Mouse (Mus musculus): ENCODE data around the gene Uevld. TPM values are rescaled to one million over a fixed set of nuclear protein-coding genes. Genes with fewer than 3 reads are reported as not detected.

Uevld gene
- 13.9 and 14.3 TPM in 2 replicates for polyA plus RNA-seq (2014; fragmentation: Nextera tagmentation; extraction: Ambion mirVana)

GRCm38 (mm10) chr7:46957831-46958691, at the start of gene Uevld:
TSS of gene Uevld (minus strand) at chr7:46958527.
- Histone ChIP-seq H3K9ac (ENCODE audit: low read length) (peak within 1 kb of the TSS; percentile 83), H3K4me2 (ENCODE audit: low read depth, low read length, severe bottlenecking) (peak within 1 kb of the TSS; percentile 86), H3K27ac (ENCODE audit: low read depth, low read length) (no peak within 1 kb of the TSS), H3K4me3 (ENCODE audit: low read depth, low read length) (peak within 1 kb of the TSS; percentile 73), H3K36me3 (ENCODE audit: control insufficient read depth, insufficient read depth, low read length) (peaks cover 2% of the 10 kb centered on the region; the same call in 1 of the 2 replicates), H3K9me3 (ENCODE audit: control insufficient read depth, low read length) (no peaks in the 10 kb centered on the region), H3K27me3 (ENCODE audit: control insufficient read depth, insufficient read depth, low read length) (no peaks in the 10 kb centered on the region), H3K4me1 (replicated peaks; ENCODE audit: control insufficient read depth, insufficient read depth, low read length) (peaks cover 2% of the 10 kb centered on the region; the same call in 1 of the 2 replicates)
- ATAC-seq (replicated peaks; ENCODE audit: low FRiP score), result peak; percentile 92
- DNase-seq (ENCODE audit: low spot score), result peak; percentile 96
- 1% methylated on average over 51 of the region's 51 CpGs for WGBS

- no peak for DNase-seq (ENCODE audit: low spot score)
- no peaks in the 10 kb centered on the region for H3K9me3 ChIP-seq (ENCODE audit: control insufficient read depth, low read length)
- peak overlapping the region; percentile 68 for H3K9ac ChIP-seq (ENCODE audit: low read length)
- H3K36me3 ChIP-seq (ENCODE audit: control insufficient read depth, insufficient read depth, low read length), result no peaks in the 10 kb centered on the region
- ATAC-seq (replicated peaks; ENCODE audit: low FRiP score), result peak; percentile 66
- peak overlapping the region; percentile 66; the same call in 1 of the 2 replicates for H3K27ac ChIP-seq (ENCODE audit: low read depth, low read length)
- peak overlapping the region; percentile 58 for H3K4me2 ChIP-seq (ENCODE audit: low read depth, low read length, severe bottlenecking)
- H3K4me1 ChIP-seq (replicated peaks; ENCODE audit: control insufficient read depth, insufficient read depth, low read length), result peaks cover 8% of the 10 kb centered on the region
- WGBS, result under 1% methylated on average over 25 of the region's 25 CpGs
- H3K27me3 ChIP-seq (ENCODE audit: control insufficient read depth, insufficient read depth, low read length), result no peaks in the 10 kb centered on the region
- H3K4me3 ChIP-seq (ENCODE audit: low read depth, low read length), result peak overlapping the region; percentile 68
Observed at GRCm38 (mm10) chr7:47007818-47008167, 49.5 kb upstream of the Uevld start.

DNA sequence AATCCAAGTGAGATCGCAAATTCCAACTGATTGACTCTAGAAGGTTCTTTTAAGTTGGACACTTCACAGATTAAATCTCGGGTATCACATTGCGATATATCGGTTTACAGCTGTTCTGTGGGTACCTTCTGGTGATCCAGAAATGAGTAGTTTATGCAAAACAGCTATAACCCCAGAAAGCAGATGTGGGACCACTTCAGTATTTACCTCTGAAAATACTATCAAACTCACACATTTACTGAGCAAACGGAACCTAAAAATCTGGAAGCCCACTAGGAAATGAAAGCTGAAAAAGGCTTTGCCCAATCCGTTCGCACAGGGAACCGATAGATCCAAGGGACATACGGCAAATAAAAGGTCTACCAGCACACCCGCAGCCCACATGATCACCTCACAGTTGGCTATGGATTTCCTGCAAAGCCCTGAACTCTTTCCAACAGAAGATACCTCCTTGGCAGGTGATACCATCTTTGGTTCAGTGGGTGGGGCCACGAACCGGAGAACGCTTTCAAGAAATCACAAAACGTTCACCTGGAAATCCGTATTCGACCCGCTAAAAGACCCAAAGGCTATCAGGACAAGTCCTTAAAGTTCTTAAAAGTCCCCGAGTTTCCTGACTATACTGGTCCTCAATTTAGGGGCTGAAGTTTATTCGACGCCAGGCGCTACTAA, 48.9 kb upstream of the Uevld start:
- 23% methylated on average over 21 of the region's 21 CpGs for WGBS
- peaks cover 9% of the 10 kb centered on the region for H3K4me1 ChIP-seq (replicated peaks; ENCODE audit: control insufficient read depth, insufficient read depth, low read length)
- ATAC-seq (replicated peaks; ENCODE audit: low FRiP score), result no peak

DNA sequence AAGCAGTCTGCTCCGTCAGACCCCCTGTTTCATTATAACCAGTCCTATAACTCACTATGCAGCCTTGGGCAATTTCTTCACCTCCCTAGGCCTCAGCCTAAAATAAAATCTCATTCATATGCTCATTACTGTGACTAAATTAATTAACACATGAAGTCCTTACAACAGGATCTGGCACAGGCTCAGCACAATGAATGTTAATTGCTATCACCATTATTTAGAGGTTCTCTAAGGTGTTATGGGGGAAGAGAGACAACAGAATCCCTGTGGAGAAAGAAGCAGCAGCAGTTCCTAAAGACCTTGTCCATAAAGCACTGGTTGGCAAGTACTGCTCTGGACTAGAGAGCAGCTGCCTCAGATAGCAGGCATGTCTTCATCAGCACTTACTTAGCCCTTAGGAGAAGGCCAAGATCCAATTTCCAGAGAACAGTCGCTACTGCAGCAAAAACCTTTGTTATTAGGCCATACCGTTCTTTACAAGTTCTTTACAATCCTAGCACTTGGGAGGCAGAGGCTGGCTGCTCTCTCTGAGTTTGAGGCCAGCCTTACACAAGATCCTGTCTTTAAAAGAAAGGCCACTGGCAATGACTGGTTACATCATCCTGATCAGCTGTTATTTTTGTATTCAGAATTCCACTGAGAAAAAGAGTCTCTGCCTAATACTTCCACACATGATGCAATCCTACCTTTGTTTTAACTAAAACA, 45.2 kb upstream of the Uevld start:
- Histone ChIP-seq H3K4me2 (ENCODE audit: low read depth, low read length, severe bottlenecking) (no peak overlapping the region), H3K9me3 (ENCODE audit: control insufficient read depth, low read length) (no peaks in the 10 kb centered on the region), H3K4me3 (ENCODE audit: low read depth, low read length) (no peak overlapping the region), H3K27ac (ENCODE audit: low read depth, low read length) (peak overlapping the region; percentile 51; the same call in 1 of the 2 replicates), H3K27me3 (ENCODE audit: control insufficient read depth, insufficient read depth, low read length) (no peaks in the 10 kb centered on the region), H3K4me1 (replicated peaks; ENCODE audit: control insufficient read depth, insufficient read depth, low read length) (peaks cover 13% of the 10 kb centered on the region), H3K9ac (ENCODE audit: low read length) (no peak overlapping the region), H3K36me3 (ENCODE audit: control insufficient read depth, insufficient read depth, low read length) (no peaks in the 10 kb centered on the region; the same call in 1 of the 2 replicates)
- ATAC-seq (replicated peaks; ENCODE audit: low FRiP score) (peak; percentile 11; the same call in 1 of the 2 replicates), DNase-seq (ENCODE audit: low spot score) (no peak)
- 14% methylated on average over 3 of the region's 3 CpGs for WGBS

More for the DNA sequence above, 48.9 kb upstream of the Uevld start:
- Histone ChIP-seq H3K9me3 (ENCODE audit: control insufficient read depth, low read length) (no peaks in the 10 kb centered on the region), H3K4me2 (ENCODE audit: low read depth, low read length, severe bottlenecking) (peak overlapping the region; percentile 58), H3K36me3 (ENCODE audit: control insufficient read depth, insufficient read depth, low read length) (no peaks in the 10 kb centered on the region), H3K27me3 (ENCODE audit: control insufficient read depth, insufficient read depth, low read length) (no peaks in the 10 kb centered on the region), H3K4me3 (ENCODE audit: low read depth, low read length) (peak overlapping the region; percentile 68), H3K9ac (ENCODE audit: low read length) (peak overlapping the region; percentile 68), H3K27ac (ENCODE audit: low read depth, low read length) (0 out of 2 replicates have a peak overlapping the region, but pooled peaks have one; percentile 66)
- no peak for DNase-seq (ENCODE audit: low spot score)

DNA sequence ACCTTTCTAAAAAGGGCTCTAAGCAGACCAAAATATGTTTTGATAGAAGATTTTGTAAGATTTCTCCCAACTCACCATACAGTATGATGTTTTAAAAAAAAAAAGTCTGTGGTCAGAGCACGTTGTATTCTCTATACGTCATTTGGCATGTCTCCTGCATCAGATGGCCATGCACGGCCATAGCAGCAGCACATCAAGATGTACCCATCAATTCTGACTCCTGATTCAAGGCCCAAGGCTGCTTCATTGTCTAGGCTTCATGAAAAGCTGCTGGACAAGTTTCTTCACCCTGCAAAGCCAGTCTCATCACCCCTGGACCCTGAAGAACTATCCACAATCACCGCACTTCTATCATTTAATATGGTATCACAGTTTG, 43.6 kb upstream of the Uevld start:
- Histone ChIP-seq H3K4me2 (ENCODE audit: low read depth, low read length, severe bottlenecking) (no peak overlapping the region), H3K4me3 (ENCODE audit: low read depth, low read length) (no peak overlapping the region), H3K4me1 (replicated peaks; ENCODE audit: control insufficient read depth, insufficient read depth, low read length) (peaks cover 10% of the 10 kb centered on the region; the same call in 1 of the 2 replicates), H3K27me3 (ENCODE audit: control insufficient read depth, insufficient read depth, low read length) (no peaks in the 10 kb centered on the region), H3K36me3 (ENCODE audit: control insufficient read depth, insufficient read depth, low read length) (peaks cover 5% of the 10 kb centered on the region; the same call in 1 of the 2 replicates), H3K27ac (ENCODE audit: low read depth, low read length) (no peak overlapping the region), H3K9me3 (ENCODE audit: control insufficient read depth, low read length) (no peaks in the 10 kb centered on the region), H3K9ac (ENCODE audit: low read length) (no peak overlapping the region)
- 58% methylated on average over 4 of the region's 4 CpGs for WGBS
- DNase-seq (ENCODE audit: low spot score) (no peak), ATAC-seq (replicated peaks; ENCODE audit: low FRiP score) (no peak)

DNA sequence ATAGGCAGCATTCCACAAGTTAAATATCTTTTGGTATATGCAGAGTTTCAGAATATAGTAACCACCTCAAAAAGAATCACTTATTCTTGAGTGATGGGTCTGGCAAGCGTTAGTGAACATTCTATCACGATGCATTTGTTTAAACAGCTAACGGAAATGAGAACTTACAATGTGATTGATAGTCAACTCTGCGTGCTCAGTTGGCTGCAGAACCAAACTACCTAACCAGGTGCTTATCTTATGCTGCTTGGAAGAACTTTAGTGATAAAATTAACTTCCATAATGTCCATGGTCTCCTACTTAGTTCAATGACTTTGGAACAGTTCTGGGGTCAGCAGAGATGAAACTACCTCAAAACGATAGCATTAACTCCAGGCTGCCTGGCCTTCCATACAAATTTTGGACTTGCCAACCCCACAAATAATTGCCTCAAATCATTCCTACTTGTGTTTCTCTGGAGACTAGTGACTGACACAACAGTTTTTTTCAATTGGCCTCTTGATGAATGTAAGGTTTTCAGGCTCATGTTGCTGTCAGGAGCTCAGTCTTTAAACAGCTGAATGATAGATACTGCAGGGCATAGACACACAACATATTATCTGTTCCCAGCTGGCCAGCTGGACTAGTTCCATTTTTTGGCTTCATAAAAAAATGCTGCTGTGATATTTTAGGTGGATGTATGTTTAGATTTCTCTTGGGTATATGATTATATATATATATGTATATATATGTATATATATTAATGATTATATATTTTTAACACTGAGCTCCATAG, 43.0 kb upstream of the Uevld start:
- H3K9me3 ChIP-seq (ENCODE audit: control insufficient read depth, low read length), result no peaks in the 10 kb centered on the region
- H3K4me3 ChIP-seq (ENCODE audit: low read depth, low read length), result no peak overlapping the region
- ATAC-seq (replicated peaks; ENCODE audit: low FRiP score) (no peak), DNase-seq (ENCODE audit: low spot score) (no peak)
- peaks cover 8% of the 10 kb centered on the region; the same call in 1 of the 2 replicates for H3K4me1 ChIP-seq (replicated peaks; ENCODE audit: control insufficient read depth, insufficient read depth, low read length)
- H3K27me3 ChIP-seq (ENCODE audit: control insufficient read depth, insufficient read depth, low read length), result no peaks in the 10 kb centered on the region
- no peak overlapping the region for H3K27ac ChIP-seq (ENCODE audit: low read depth, low read length)
- H3K9ac ChIP-seq (ENCODE audit: low read length), result no peak overlapping the region
- peaks cover 5% of the 10 kb centered on the region; the same call in 1 of the 2 replicates for H3K36me3 ChIP-seq (ENCODE audit: control insufficient read depth, insufficient read depth, low read length)
- no peak overlapping the region for H3K4me2 ChIP-seq (ENCODE audit: low read depth, low read length, severe bottlenecking)
- 92% methylated on average over 5 of the region's 5 CpGs for WGBS

DNA sequence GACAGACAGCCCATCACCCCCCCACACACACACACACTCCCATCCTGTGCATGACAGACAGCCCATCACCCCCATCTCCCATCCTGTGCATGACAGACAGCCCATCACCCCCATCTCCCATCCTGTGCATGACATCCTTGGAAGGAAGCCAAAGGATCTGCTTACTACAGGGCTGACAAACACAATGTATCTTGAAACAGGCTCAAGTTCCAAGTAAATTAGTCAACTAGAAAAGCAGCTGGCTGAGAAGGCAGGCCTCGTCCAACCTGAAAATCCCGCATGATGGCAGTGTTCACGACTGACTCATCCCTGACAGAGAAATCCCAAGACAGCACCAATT, 42.3 kb upstream of the Uevld start:
- H3K4me2 ChIP-seq (ENCODE audit: low read depth, low read length, severe bottlenecking), result no peak overlapping the region
- H3K9me3 ChIP-seq (ENCODE audit: control insufficient read depth, low read length), result no peaks in the 10 kb centered on the region
- H3K4me3 ChIP-seq (ENCODE audit: low read depth, low read length), result no peak overlapping the region
- no peaks in the 10 kb centered on the region for H3K27me3 ChIP-seq (ENCODE audit: control insufficient read depth, insufficient read depth, low read length)
- H3K36me3 ChIP-seq (ENCODE audit: control insufficient read depth, insufficient read depth, low read length), result peaks cover 5% of the 10 kb centered on the region; the same call in 1 of the 2 replicates
- peaks cover 8% of the 10 kb centered on the region; the same call in 1 of the 2 replicates for H3K4me1 ChIP-seq (replicated peaks; ENCODE audit: control insufficient read depth, insufficient read depth, low read length)
- WGBS, result 58% methylated on average over 3 of the region's 3 CpGs
- H3K9ac ChIP-seq (ENCODE audit: low read length), result no peak overlapping the region
- H3K27ac ChIP-seq (ENCODE audit: low read depth, low read length), result no peak overlapping the region
- ATAC-seq (replicated peaks; ENCODE audit: low FRiP score), result no peak; the same call in 1 of the 2 replicates
- no peak for DNase-seq (ENCODE audit: low spot score)
